Mouse (Mus musculus) lung, embryonic 16.5 days (tissue): ENCODE measurements around the gene Nyap1. TPM values are rescaled to one million over a fixed set of nuclear protein-coding genes. Genes with fewer than 3 reads are reported as not detected.

Experiments
- ATAC-seq: fragments of 200-750 bp; cut with Nextera tagmentation; 2 replicates; pipeline ENCODE4 v1.8.0; 2017; ENCODE audit warnings: low read depth, mild to moderate bottlenecking, moderate library complexity
- H3K27ac ChIP-seq: fragments of 300-500 bp; sonication (generic); 2 replicates; pipeline ENCODE4 v1.5.1; 2014; ENCODE audit warnings: mild to moderate bottlenecking, control low read depth, low read length
- H3K27me3 ChIP-seq: fragments of 300-500 bp; sonication (generic); 2 replicates; pipeline ENCODE4 v1.6.1; 2014; ENCODE audit warnings: low read depth, low read length, mixed read lengths; ENCODE audit not compliant: control insufficient read depth, insufficient read depth
- H3K36me3 ChIP-seq: fragments of 300-500 bp; sonication (generic); 2 replicates; pipeline ENCODE4 v1.6.1; 2014; ENCODE audit warnings: low read length; ENCODE audit not compliant: control insufficient read depth, insufficient read depth
- H3K4me1 ChIP-seq: fragments of 300-500 bp; sonication (generic); replicated peaks from 2 replicates; pipeline ENCODE4 v1.6.1; 2014; ENCODE audit warnings: low read length, mixed read lengths; ENCODE audit not compliant: control insufficient read depth, insufficient read depth
- H3K4me2 ChIP-seq: fragments of 300-500 bp; sonication (generic); 2 replicates; pipeline ENCODE4 v1.6.1; 2014; ENCODE audit warnings: low read depth, low read length, control low read depth
- H3K4me3 ChIP-seq: fragments of 300-500 bp; sonication (generic); 2 replicates; pipeline ENCODE4 v1.5.1; 2014; ENCODE audit warnings: mild to moderate bottlenecking, low read length, control low read depth
- H3K9ac ChIP-seq: fragments of 300-500 bp; sonication (generic); 2 replicates; pipeline ENCODE4 v1.6.1; 2014; ENCODE audit warnings: low read length, control low read depth
- H3K9me3 ChIP-seq: fragments of 300-500 bp; sonication (generic); 2 replicates; pipeline ENCODE4 v1.6.1; 2016; ENCODE audit warnings: low read length; ENCODE audit not compliant: control insufficient read depth
- WGBS: fragments of 180-500 bp; shearing (Covaris S2); extraction: QIAGEN DNeasy Blood & Tissue Kit; methylation state at CpG from one replicate; pipeline ENCODE4 v1.1.7; 2014; 5-methylcytosine and 5-hydroxymethylcytosine counted together
- polyA plus RNA-seq: library from polyadenylated mRNA; unstranded; fragments of >200 nt; fragmentation: Nextera tagmentation; extraction: Ambion mirVana; gene quantifications from 2 replicates; pipeline ENCODE4 v1.2.1, GENCODE M21; 2015

Nyap1 gene
- polyA plus RNA-seq, 1 experiment from 2014 or later = 1.6 TPM

- 48% methylated on average over 8 of the region's 8 CpGs for WGBS
- Histone ChIP-seq H3K4me1 (0 out of 2 replicates have a peak, but pooled peaks cover 4% of the 10 kb centered on the region), H3K27me3 (no peaks in the 10 kb centered on the region), H3K36me3 (no peaks in the 10 kb centered on the region), H3K9me3 (no peaks in the 10 kb centered on the region), H3K27ac (no peak overlapping the region), H3K4me2 (no peak overlapping the region), H3K9ac (no peak overlapping the region), H3K4me3 (no peak overlapping the region)
- ATAC-seq = no peak
Measured at GRCm38 (mm10) chr5:137718020-137718790, 23.2 kb downstream of the Nyap1 start.

- 67% methylated on average over 8 of the region's 8 CpGs for WGBS
- ATAC-seq = no peak
- H3K4me3 ChIP-seq = no peak overlapping the region
Measured at GRCm38 (mm10) chr5:137715685-137716084, 25.7 kb downstream of the Nyap1 start.

GRCm38 (mm10) chr5:137713454-137713853, 28.0 kb downstream of the Nyap1 start:
- no peaks in the 10 kb centered on the region for H3K9me3 ChIP-seq
- H3K9ac ChIP-seq = no peak overlapping the region
- H3K27ac ChIP-seq = no peak overlapping the region
- no peak for ATAC-seq
- no peaks in the 10 kb centered on the region for H3K27me3 ChIP-seq
- H3K4me2 ChIP-seq = no peak overlapping the region
- no peaks in the 10 kb centered on the region for H3K36me3 ChIP-seq
- H3K4me1 ChIP-seq = no peaks in the 10 kb centered on the region
- WGBS = 73% methylated on average over 5 of the region's 5 CpGs
- no peak overlapping the region for H3K4me3 ChIP-seq

More at GRCm38 (mm10) chr5:137715685-137716084, 25.7 kb downstream of the Nyap1 start:
- Histone ChIP-seq H3K27me3 (no peaks in the 10 kb centered on the region), H3K4me1 (0 out of 2 replicates have a peak, but pooled peaks cover 3% of the 10 kb centered on the region), H3K27ac (no peak overlapping the region), H3K36me3 (no peaks in the 10 kb centered on the region), H3K9ac (no peak overlapping the region), H3K4me2 (no peak overlapping the region), H3K9me3 (no peaks in the 10 kb centered on the region)

GRCm38 (mm10) chr5:137706913-137707633, 34.3 kb downstream of the Nyap1 start:
- Histone ChIP-seq H3K4me1 (peaks cover 9% of the 10 kb centered on the region), H3K9ac (no peak overlapping the region), H3K9me3 (no peaks in the 10 kb centered on the region), H3K36me3 (no peaks in the 10 kb centered on the region), H3K27me3 (no peaks in the 10 kb centered on the region), H3K4me3 (no peak overlapping the region), H3K27ac (peak overlapping the region; percentile 68), H3K4me2 (peak overlapping the region; percentile 12)
- peak; percentile 95 for ATAC-seq
- WGBS = 27% methylated on average over 12 of the region's 12 CpGs

GRCm38 (mm10) chr5:137705242-137705641, 36.2 kb downstream of the Nyap1 start:
- Histone ChIP-seq H3K9me3 (no peaks in the 10 kb centered on the region), H3K27ac (no peak overlapping the region), H3K27me3 (no peaks in the 10 kb centered on the region), H3K4me1 (peaks cover 9% of the 10 kb centered on the region), H3K4me3 (no peak overlapping the region), H3K4me2 (no peak overlapping the region), H3K36me3 (no peaks in the 10 kb centered on the region), H3K9ac (no peak overlapping the region)
- no peak for ATAC-seq
- 39% methylated on average over 6 of the region's 6 CpGs for WGBS

- no peaks in the 10 kb centered on the region for H3K4me1 ChIP-seq
- WGBS = 40% methylated on average over 2 of the region's 2 CpGs
- H3K27me3 ChIP-seq = no peaks in the 10 kb centered on the region
- H3K9me3 ChIP-seq = no peaks in the 10 kb centered on the region
- no peak overlapping the region for H3K9ac ChIP-seq
- no peak overlapping the region for H3K27ac ChIP-seq
- H3K4me2 ChIP-seq = no peak overlapping the region
- no peak overlapping the region for H3K4me3 ChIP-seq
- ATAC-seq = no peak
- no peaks in the 10 kb centered on the region for H3K36me3 ChIP-seq
Measured at GRCm38 (mm10) chr5:137699850-137700249, 41.6 kb downstream of the Nyap1 start.

- H3K27ac ChIP-seq = no peak overlapping the region
- WGBS = 61% methylated on average over 3 of the region's 3 CpGs
- H3K4me1 ChIP-seq = no peaks in the 10 kb centered on the region
- no peak overlapping the region for H3K4me2 ChIP-seq
- no peaks in the 10 kb centered on the region for H3K9me3 ChIP-seq
- H3K9ac ChIP-seq = no peak overlapping the region
- H3K27me3 ChIP-seq = no peaks in the 10 kb centered on the region
- no peak overlapping the region for H3K4me3 ChIP-seq
- no peak for ATAC-seq
- H3K36me3 ChIP-seq = no peaks in the 10 kb centered on the region
Measured at GRCm38 (mm10) chr5:137699080-137699479, 42.3 kb downstream of the Nyap1 start.

- no peak overlapping the region for H3K4me2 ChIP-seq
Measured at GRCm38 (mm10) chr5:137695930-137696329, 45.5 kb downstream of the Nyap1 start.

GRCm38 (mm10) chr5:137694796-137695195, 46.6 kb downstream of the Nyap1 start:
- Histone ChIP-seq H3K27me3 (no peaks in the 10 kb centered on the region), H3K27ac (no peak overlapping the region), H3K4me1 (no peaks in the 10 kb centered on the region), H3K36me3 (no peaks in the 10 kb centered on the region), H3K4me2 (no peak overlapping the region), H3K4me3 (no peak overlapping the region), H3K9ac (no peak overlapping the region), H3K9me3 (no peaks in the 10 kb centered on the region)
- ATAC-seq = no peak
- 79% methylated on average over 3 of the region's 3 CpGs for WGBS

More at GRCm38 (mm10) chr5:137695930-137696329, 45.5 kb downstream of the Nyap1 start:
- Histone ChIP-seq H3K4me3 (no peak overlapping the region), H3K4me1 (no peaks in the 10 kb centered on the region), H3K27ac (no peak overlapping the region), H3K9ac (no peak overlapping the region), H3K9me3 (no peaks in the 10 kb centered on the region), H3K36me3 (no peaks in the 10 kb centered on the region), H3K27me3 (no peaks in the 10 kb centered on the region)
- WGBS = 61% methylated on average over 4 of the region's 4 CpGs
- ATAC-seq = no peak
